Mouse (Mus musculus): Measurements from ENCODE around the gene Tgfb2.

DNA sequence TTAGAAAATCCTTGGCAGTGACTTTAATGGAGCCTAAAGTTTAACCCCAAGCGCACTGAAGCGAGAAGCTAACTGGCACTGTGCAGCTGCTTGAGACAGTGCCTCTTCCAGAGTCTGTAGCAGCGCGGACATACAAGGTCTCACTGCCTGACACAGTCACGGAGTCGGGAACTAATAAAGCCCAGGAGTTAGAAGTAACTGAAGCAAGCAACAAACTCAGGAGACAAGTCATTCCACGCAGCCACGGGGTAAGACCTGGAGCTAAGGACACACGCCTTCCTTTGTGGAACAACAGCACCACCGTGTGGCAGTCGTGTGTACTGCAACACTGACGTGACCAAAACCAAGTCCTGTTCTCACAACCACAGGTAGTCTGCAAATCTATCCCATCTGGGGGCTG lies 16.1 kb upstream of the Tgfb2 start:
- TF ChIP-seq GATA1 (IDR thresholded peaks at IDR 0.05; ENCODE audit: borderline replicate concordance, low read length) (no peak), CTCF (IDR thresholded peaks at IDR 0.05; ENCODE audit: low read depth, low read length) (peak; percentile 99), TAL1 (conservative IDR thresholded peaks at IDR 0.05; ENCODE audit: low read depth, low read length) (no peak), POLR2AphosphoS5 (IDR thresholded peaks at IDR 0.05; ENCODE audit: insufficient replicate concordance, low read depth, low read length) (no peak)
